Mouse (Mus musculus): Measurements from ENCODE around the gene Gtf2h3.
"Not testable (repeated sequence)": the region's sequence is repeated elsewhere in the genome, so short reads cannot be mapped to it uniquely, and the experiment has no call there.

Gtf2h3 gene

GRCm38 (mm10) chr5:124555145-124555544, 23.8 kb upstream of the Gtf2h3 start:
- in situ Hi-C loops (cut with MboI) = no loop called here

DNA sequence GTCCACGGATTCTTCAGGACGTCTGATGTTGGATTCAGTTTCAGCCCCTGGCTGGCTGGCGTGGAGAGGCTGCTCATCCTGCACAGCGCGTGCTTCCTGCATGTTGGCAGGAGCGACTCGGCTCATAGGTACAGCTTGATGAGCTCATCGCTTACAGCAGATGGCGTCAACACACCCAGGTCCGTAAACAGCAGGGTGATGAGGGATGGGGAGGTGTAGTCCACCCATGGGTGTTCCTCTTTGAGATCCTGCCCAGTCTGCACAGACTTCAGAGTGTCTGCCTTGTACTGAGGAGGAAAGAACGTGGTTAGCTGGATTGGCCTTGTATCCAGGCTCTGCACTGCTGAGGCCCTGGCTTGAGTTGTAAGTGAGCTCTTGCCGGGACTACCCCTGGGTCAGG, 7.9 kb upstream of the Gtf2h3 start:
- in situ Hi-C loops (cut with MboI) = no loop called here

DNA sequence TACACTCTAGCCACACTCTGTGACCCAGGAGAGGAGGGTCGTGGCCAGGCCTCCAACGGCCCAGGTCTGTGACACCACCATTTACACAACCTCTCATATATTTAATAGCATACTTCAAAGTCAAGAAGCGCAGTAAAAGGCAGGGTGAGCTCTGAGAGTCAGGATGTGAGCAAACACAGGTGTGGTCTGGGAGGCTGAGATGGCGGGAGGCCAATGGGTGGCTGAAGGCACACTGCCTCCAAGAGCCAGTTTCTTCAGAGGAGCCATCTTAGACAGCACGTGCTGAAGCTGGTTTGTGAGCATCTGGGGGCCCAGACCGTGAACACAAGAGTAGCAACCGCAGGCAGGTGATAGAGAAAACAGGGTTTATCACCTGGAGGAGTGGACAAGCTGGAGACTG, 3.5 kb upstream of the Gtf2h3 start:
- in situ Hi-C loops (cut with MboI) = no loop called here

GRCm38 (mm10) chr5:124582515-124582914, 3.6 kb downstream of the Gtf2h3 start:
- in situ Hi-C loops (cut with MboI) = no loop called here

- in situ Hi-C loops (cut with MboI) = no loop called here
These were observed 13.8 kb downstream of the Gtf2h3 start for GRCm38 (mm10) chr5:124592768-124593167.

- in situ Hi-C loops (cut with MboI) = no loop called here
These were observed 19.6 kb downstream of the Gtf2h3 start for GRCm38 (mm10) chr5:124598224-124599174.

DNA sequence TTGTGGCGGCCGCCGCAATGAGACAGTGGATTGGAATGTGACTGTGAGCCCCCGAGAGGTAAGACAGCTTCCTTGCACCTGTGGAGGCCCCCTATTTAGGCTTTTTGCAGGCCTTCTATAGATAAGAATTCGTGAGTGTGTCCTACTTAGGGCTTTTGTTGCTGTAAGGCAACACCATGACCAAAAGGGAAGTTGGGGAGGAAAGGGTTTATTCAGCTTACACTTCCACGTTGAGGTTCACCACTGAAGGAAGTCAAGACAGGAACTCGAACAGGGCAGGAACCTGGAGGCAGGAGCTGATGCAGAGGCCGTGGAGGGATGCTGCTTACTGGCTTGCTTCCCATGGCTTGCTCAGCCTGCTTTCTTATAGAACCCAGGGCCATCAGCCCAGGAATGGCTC, 20.8 kb downstream of the Gtf2h3 start:
- in situ Hi-C loops (cut with MboI) = not testable (repeated sequence)

- in situ Hi-C loops (cut with MboI) = no loop called here
These were observed 23.4 kb downstream of the Gtf2h3 start for GRCm38 (mm10) chr5:124602349-124602748.

GRCm38 (mm10) chr5:124604296-124604695, 25.4 kb downstream of the Gtf2h3 start:
- in situ Hi-C loops (cut with MboI) = no loop called here

DNA sequence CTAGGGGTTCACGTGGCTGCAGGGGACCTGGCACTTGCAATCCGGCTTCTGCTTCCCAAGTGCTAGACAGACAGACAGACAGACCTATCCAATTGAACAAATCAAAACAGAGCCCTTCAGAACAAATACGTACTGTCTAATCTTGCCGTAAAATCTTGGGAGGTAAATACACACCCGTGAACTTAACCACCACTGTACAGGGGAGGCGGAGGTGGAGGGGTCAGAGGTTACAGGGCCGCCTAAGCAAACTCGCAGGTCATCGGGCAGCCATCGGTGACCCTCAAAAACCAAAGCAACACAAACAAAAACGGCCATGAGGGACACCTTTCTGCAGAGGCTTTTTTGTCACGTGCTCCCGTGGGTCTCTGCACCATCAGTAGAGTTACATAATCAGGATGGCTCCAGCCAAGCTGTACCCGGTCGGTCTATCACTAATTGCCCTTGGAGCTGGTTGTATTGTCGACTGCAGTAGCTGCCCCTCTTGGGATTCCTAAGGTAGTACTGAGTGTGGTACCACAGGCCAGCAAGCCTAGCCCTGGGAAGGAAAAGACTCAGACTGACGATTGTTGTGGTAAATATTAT, 26.2 kb downstream of the Gtf2h3 start:
- in situ Hi-C loops (cut with MboI) = no loop called here

GRCm38 (mm10) chr5:124610965-124611364, 32.0 kb downstream of the Gtf2h3 start:
- in situ Hi-C loops (cut with MboI) = no loop called here

- in situ Hi-C loops (cut with MboI) = no loop called here
These were observed 35.8 kb downstream of the Gtf2h3 start for GRCm38 (mm10) chr5:124614709-124615108.

- in situ Hi-C loops (cut with MboI) = no loop called here
These were observed 39.8 kb downstream of the Gtf2h3 start for GRCm38 (mm10) chr5:124618711-124619110.

DNA sequence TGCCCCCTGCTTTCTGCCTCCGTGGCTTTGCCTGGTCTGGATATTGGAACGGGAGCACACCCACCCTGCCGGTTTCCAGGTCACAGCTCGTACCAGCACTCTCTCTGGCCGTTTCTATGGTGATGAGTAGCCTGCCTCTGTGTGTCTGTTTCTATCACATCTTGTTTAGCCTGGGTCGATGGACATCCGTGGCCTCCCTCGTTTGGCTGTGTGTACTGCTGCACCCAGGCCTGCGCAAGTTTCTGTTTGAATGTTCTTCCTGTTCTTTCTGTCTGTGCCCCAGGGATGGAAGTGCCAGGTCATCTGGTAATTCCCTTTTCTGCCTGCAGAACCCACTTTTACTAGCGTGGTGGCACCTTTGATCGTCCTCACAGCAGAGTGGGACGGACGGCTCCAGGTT, 42.4 kb downstream of the Gtf2h3 start:
- in situ Hi-C loops (cut with MboI) = no loop called here

DNA sequence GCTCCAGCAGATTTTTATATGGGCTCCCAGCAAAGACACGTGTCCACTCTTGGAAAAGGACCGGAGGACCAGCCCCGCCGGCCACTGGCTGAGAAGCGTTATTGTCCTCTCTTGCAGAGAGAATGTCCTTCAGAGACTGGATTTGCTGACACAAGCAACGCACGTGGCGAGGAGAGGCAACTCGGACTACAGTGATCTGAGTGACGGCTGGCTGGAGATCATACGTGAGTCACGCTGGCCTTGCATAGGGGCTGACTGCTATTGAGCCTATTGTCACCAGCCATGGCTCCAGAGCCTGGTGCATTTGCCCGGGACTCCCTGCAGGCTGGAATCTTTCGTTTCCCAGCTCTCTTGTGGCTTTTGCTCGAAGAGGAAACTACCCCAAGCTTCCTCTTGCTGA, 44.0 kb downstream of the Gtf2h3 start:
- in situ Hi-C loops (cut with MboI) = no loop called here

- in situ Hi-C loops (cut with MboI) = no loop called here
These were observed 45.4 kb downstream of the Gtf2h3 start for GRCm38 (mm10) chr5:124624291-124624690.

- in situ Hi-C loops (cut with MboI) = no loop called here
These were observed 49.8 kb downstream of the Gtf2h3 start, which contains the start of gene Atp6v0a2 for GRCm38 (mm10) chr5:124628448-124629363. TSS of gene Atp6v0a2 (plus strand) at chr5:124628576.

- in situ Hi-C loops (cut with MboI) = no loop called here
These were observed 50.7 kb downstream of the Gtf2h3 start for GRCm38 (mm10) chr5:124629641-124630040.

GRCm38 (mm10) chr5:124631685-124632084, 52.7 kb downstream of the Gtf2h3 start:
- in situ Hi-C loops (cut with MboI) = no loop called here

DNA sequence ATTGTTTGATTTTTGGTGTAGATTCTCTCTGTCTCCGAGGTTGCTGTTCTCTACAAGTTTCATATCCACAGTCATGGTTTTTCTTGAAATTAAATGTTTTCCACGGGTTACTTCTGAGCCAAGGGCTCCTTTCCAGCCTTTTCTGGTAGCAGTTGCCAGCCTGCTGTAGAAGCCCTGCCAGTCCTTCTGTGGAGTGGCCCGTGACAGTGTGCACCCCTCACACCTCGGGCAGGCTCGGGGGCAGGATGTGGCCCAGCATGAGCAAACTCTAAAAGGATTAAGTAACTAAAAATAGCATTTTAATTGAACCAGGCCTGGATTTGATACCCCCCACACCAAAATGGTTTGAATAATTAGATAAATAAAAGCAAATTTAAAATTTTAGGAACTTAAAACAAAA, 53.5 kb downstream of the Gtf2h3 start:
- in situ Hi-C loops (cut with MboI) = no loop called here

- in situ Hi-C loops (cut with MboI) = no loop called here
These were observed 54.5 kb downstream of the Gtf2h3 start for GRCm38 (mm10) chr5:124633425-124633824.

DNA sequence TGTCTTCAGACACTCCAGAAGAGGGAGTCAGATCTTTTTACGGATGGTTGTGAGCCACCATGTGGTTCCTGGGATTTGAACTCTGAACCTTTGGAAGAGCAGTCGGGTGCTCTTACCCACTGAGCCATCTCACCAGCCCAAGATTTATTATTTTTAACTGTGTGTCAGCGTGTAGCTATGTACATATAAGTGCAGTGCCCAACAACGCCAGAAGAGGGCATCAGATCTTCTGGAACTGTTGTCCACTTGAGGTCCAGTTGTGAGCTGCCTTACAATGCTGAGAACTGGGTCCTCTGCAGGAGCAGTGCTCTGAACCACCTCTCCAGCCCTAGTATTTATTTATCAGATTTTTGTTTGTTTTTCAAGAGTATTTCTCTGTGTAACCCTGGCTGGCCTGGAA, 56.1 kb downstream of the Gtf2h3 start:
- in situ Hi-C loops (cut with MboI) = not testable (repeated sequence)
